Mouse (Mus musculus): ENCODE results near the gene Sim1. TPM values are rescaled to one million over a fixed set of nuclear protein-coding genes. Genes with fewer than 3 reads are reported as not detected.

The Sim1 gene
- polyA plus RNA-seq, 1 experiment from 2014 or later = 1.1 TPM

DNA sequence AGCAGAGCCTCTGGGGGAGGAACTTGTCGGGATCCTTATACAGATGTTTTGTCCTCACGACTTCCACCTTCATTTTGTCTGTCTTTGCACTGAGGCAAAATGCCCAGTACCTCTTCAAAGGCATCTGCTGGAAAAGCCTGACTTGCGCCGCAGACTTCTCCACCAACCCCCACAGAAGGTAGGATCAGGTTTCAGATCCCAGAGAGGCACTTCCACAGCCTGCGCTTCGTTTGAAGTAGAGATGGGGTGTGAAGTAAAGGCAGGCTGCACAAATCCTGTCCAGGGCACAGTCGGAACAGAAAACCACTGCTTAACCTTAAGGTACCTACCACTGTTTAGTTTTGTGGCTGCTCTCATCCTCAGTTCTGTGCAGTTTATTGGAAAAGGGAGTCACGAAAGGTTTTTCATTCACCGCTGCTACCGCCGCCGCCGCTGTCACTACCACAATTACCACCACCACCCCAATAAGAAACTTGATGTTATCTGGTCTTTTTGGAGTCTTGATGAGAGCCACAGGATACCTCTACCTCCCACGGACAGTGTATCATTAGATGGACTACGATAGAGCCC, 1.7 kb upstream of the Sim1 start:
- DNase-seq (ENCODE audit: low spot score) (no peak), ATAC-seq (ENCODE audit: low read depth) (no peak)
- Histone ChIP-seq H3K27me3 (replicated peaks; ENCODE audit: control insufficient read depth, insufficient read depth, low read length) (peaks cover 86% of the 10 kb centered on the region), H3K27ac (replicated peaks; ENCODE audit: low read depth, low read length) (no peak overlapping the region), H3K4me3 (ENCODE audit: low read depth, low read length) (no peak overlapping the region), H3K9me3 (ENCODE audit: control insufficient read depth, low read length) (no peaks in the 10 kb centered on the region), H3K36me3 (ENCODE audit: control insufficient read depth, insufficient read depth, low read length) (no peaks in the 10 kb centered on the region), H3K4me1 (ENCODE audit: control insufficient read depth, insufficient read depth, low read length) (peaks cover 5% of the 10 kb centered on the region; the same call in 1 of the 2 replicates), H3K4me2 (ENCODE audit: low read depth, low read length) (no peak overlapping the region), H3K9ac (ENCODE audit: low read depth, low read length) (no peak overlapping the region)
- WGBS = 4% methylated on average over 15 of the region's 15 CpGs

DNA sequence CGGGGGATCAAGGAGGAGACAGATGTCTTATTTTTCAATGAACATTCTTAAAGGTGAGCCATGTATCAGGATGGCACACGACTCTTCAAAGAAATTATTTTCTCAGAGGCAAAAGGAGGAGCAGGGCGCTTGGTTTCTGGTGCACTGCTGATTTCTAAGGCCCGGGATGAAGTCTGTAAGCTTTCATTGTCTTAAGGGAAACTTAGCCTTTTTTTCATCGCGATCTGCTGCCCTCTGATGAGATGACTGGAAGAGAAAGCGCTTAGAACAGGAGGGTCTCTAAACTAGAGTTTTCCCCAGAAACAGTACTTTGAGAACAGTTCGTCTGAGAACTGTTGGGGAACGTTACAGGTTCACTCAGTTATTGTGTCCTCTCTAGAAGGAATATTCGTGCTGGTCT, 1.0 kb upstream of the Sim1 start:
- 4% methylated on average over 10 of the region's 10 CpGs for WGBS
- H3K4me1 ChIP-seq (ENCODE audit: control insufficient read depth, insufficient read depth, low read length) = peaks cover 5% of the 10 kb centered on the region; the same call in 1 of the 2 replicates
- no peak overlapping the region for H3K27ac ChIP-seq (replicated peaks; ENCODE audit: low read depth, low read length)
- peak overlapping the region; percentile 51 for H3K4me3 ChIP-seq (ENCODE audit: low read depth, low read length)
- H3K9me3 ChIP-seq (ENCODE audit: control insufficient read depth, low read length) = no peaks in the 10 kb centered on the region
- H3K4me2 ChIP-seq (ENCODE audit: low read depth, low read length) = peak overlapping the region; percentile 86; the same call in 1 of the 2 replicates
- DNase-seq (ENCODE audit: low spot score) (no peak), ATAC-seq (ENCODE audit: low read depth) (no peak)
- no peaks in the 10 kb centered on the region for H3K36me3 ChIP-seq (ENCODE audit: control insufficient read depth, insufficient read depth, low read length)
- H3K27me3 ChIP-seq (replicated peaks; ENCODE audit: control insufficient read depth, insufficient read depth, low read length) = peaks cover 89% of the 10 kb centered on the region
- H3K9ac ChIP-seq (ENCODE audit: low read depth, low read length) = no peak overlapping the region

DNA sequence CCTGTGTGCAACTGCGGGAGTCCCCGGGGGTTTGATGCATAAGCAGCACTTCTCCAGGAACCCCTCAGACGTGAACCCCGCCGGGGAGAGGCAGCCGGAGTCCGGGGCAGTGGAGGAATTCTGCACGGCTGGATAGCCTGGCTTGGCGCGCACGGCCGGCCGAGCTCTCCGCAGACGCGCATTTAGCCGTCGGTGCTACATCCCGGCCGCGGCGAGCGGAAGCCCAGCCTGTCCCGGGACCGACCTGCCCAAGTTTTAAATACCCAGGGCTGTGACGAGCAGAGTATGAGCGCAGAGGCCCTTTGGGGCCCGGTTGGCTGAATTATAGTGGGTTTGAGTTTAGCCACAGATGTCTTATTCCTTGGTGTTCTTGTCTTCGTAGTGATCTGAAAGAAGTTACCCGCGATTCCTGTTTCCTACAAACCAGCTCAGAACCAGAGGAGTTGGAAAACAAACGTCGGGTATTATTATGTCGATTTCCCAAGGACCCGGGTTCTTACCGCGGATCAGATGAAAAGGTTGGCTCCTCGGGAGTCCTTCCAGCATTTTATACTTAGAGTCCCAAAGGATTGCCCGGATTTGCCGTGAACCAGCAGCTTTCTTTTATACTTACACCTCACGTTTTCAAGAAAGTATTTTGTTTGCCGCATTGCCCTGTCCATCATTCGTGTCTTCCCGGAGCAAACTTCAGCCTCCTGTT, 687 bp downstream of the Sim1 start:
- H3K36me3 ChIP-seq (ENCODE audit: control insufficient read depth, insufficient read depth, low read length) = no peaks in the 10 kb centered on the region
- WGBS = under 1% methylated on average over 33 of the region's 44 CpGs
- no peak overlapping the region for H3K9ac ChIP-seq (ENCODE audit: low read depth, low read length)
- H3K4me1 ChIP-seq (ENCODE audit: control insufficient read depth, insufficient read depth, low read length) = peaks cover 5% of the 10 kb centered on the region; the same call in 1 of the 2 replicates
- peak overlapping the region; percentile 51 for H3K4me3 ChIP-seq (ENCODE audit: low read depth, low read length)
- ATAC-seq (ENCODE audit: low read depth) (0 out of 2 replicates have a peak, but pooled peaks have one; percentile 2), DNase-seq (ENCODE audit: low spot score) (no peak)
- no peaks in the 10 kb centered on the region for H3K9me3 ChIP-seq (ENCODE audit: control insufficient read depth, low read length)
- peak overlapping the region; percentile 86 for H3K4me2 ChIP-seq (ENCODE audit: low read depth, low read length)
- H3K27ac ChIP-seq (replicated peaks; ENCODE audit: low read depth, low read length) = no peak overlapping the region
- peaks cover 85% of the 10 kb centered on the region for H3K27me3 ChIP-seq (replicated peaks; ENCODE audit: control insufficient read depth, insufficient read depth, low read length)

DNA sequence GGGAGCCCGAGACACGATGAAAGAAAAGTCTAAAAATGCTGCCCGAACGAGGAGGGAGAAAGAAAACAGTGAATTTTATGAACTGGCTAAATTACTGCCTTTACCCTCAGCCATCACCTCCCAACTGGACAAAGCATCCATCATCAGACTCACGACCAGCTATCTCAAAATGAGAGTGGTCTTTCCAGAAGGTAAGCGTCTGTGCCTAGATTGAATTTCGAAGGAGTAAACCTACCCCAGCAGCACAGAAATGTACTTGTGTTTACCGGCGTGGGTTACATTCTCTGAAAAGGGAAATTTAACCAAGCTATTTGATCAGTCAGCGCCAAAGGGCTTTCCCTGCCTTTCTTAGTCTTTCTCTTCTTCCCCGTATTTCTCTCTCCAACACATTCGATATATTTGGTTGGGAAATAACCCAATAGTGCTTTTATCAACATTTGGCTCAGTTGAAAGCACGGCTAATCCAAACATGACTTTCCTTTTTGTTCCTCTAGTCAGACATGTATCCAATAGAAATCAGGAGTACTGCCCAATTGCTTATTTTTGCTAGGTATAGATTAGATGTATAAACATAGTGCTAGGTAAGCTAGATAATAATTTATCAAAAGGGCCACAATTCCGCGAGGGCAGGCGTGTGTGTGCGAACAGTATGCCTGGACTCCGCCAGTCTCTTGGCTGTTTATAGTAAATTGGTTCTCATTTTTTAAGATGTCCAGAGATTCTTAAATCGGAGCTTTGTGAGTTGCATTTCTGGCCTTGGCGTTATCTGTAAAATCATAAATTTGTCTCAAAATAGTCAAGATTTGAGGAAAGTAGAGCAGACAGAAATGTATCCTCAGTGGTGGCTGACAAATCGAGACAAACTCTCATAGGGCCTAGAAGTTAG, 1.6 kb downstream of the Sim1 start:
- WGBS = 6% methylated on average over 21 of the region's 21 CpGs
- H3K4me3 ChIP-seq (ENCODE audit: low read depth, low read length) = peak overlapping the region; percentile 51; the same call in 1 of the 2 replicates

DNA sequence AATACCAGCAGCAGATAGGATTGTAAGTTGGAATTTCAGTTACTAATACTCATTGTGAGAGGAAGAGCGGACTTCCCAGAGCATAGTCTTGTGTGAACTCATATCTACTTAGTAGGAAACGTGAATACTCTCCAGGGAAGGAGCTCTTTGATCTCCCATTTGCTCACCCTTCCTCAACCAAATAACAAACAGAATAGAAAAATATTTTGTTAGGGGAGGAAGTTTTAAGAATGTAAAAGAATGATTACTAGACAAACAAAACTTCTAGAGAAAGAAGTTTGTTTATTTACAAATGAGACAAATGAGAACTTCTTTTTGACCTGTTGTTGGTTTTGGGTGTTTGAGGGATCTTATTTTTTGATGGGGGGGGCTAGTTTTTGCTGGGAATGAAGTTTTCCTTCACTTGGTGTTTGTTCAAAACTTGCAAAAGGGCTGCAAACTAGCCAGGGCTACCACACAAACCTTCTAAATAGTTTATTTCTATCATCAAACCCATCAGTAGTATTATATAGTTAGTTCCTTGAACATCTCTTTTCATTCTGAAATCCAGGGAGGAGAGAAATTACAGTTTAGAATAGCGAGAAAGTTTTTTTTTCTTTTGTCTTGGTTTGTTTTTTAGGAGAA, 2.3 kb downstream of the Sim1 start:
- DNase-seq (ENCODE audit: low spot score) (no peak), ATAC-seq (ENCODE audit: low read depth) (no peak)
- Histone ChIP-seq H3K27ac (replicated peaks; ENCODE audit: low read depth, low read length) (no peak overlapping the region), H3K9me3 (ENCODE audit: control insufficient read depth, low read length) (no peaks in the 10 kb centered on the region), H3K4me1 (ENCODE audit: control insufficient read depth, insufficient read depth, low read length) (peaks cover 5% of the 10 kb centered on the region; the same call in 1 of the 2 replicates), H3K9ac (ENCODE audit: low read depth, low read length) (no peak overlapping the region), H3K4me2 (ENCODE audit: low read depth, low read length) (no peak overlapping the region), H3K27me3 (replicated peaks; ENCODE audit: control insufficient read depth, insufficient read depth, low read length) (peaks cover 86% of the 10 kb centered on the region), H3K36me3 (ENCODE audit: control insufficient read depth, insufficient read depth, low read length) (no peaks in the 10 kb centered on the region), H3K4me3 (ENCODE audit: low read depth, low read length) (0 out of 2 replicates have a peak overlapping the region, but pooled peaks have one; percentile 18)
- 8% methylated on average over 3 of the region's 3 CpGs for WGBS

More for the DNA sequence above, 1.6 kb downstream of the Sim1 start:
- no peak for DNase-seq (ENCODE audit: low spot score)
- Histone ChIP-seq H3K4me2 (ENCODE audit: low read depth, low read length) (0 out of 2 replicates have a peak overlapping the region, but pooled peaks have one; percentile 86), H3K36me3 (ENCODE audit: control insufficient read depth, insufficient read depth, low read length) (no peaks in the 10 kb centered on the region), H3K9me3 (ENCODE audit: control insufficient read depth, low read length) (no peaks in the 10 kb centered on the region), H3K9ac (ENCODE audit: low read depth, low read length) (no peak overlapping the region), H3K27me3 (replicated peaks; ENCODE audit: control insufficient read depth, insufficient read depth, low read length) (peaks cover 85% of the 10 kb centered on the region), H3K4me1 (ENCODE audit: control insufficient read depth, insufficient read depth, low read length) (peaks cover 5% of the 10 kb centered on the region; the same call in 1 of the 2 replicates), H3K27ac (replicated peaks; ENCODE audit: low read depth, low read length) (no peak overlapping the region)
- no peak for ATAC-seq (ENCODE audit: low read depth)

DNA sequence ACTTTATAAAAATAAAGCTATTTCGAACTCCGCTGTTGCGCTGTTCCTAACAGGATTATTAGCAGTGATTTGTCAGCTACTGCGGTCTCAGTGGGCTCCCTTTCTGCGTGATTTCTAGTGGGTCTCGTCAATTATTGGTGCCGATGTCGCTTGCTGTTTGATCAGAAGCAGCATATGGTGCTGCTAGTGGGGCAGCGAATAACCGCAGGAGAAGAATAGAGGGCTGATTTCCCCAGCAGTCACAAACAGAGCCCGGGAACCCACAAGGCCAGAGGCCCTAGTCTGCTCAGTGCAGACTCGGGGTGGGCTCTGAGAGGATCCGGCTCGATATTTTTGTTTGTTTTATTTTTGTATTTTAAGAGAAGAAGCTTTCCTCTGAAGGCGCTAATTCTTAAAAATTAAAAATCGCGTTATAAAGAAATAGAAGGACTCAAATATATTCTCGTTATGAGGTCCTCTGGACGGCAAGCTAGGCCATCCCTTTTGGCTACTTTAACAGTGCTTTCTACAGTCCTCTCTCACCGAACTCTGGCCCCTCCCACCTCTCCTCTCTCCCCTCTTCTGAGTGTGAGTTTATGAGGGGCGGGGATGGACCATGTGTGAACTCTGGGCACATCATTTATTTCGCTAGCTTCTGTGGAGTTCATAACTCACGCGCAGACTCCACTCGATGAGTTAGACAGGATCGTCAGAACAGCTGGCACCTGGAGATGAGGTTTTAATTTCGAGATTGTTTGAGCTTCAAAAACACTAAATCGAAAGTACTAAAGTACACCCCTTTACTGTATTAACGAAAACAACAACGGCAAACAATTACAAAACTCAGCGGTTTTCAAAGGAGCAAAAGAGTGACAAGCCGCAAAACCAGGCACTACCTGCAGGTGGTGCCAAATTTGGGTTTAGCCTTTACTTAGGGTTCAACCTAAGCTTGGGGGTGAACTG, 3.2 kb downstream of the Sim1 start:
- Histone ChIP-seq H3K27ac (replicated peaks; ENCODE audit: low read depth, low read length) (no peak overlapping the region), H3K36me3 (ENCODE audit: control insufficient read depth, insufficient read depth, low read length) (no peaks in the 10 kb centered on the region), H3K4me1 (ENCODE audit: control insufficient read depth, insufficient read depth, low read length) (peaks cover 5% of the 10 kb centered on the region; the same call in 1 of the 2 replicates), H3K9ac (ENCODE audit: low read depth, low read length) (peak overlapping the region; percentile 25; the same call in 1 of the 2 replicates), H3K4me2 (ENCODE audit: low read depth, low read length) (peak overlapping the region; percentile 25; the same call in 1 of the 2 replicates), H3K4me3 (ENCODE audit: low read depth, low read length) (peak overlapping the region; percentile 18; the same call in 1 of the 2 replicates), H3K9me3 (ENCODE audit: control insufficient read depth, low read length) (no peaks in the 10 kb centered on the region), H3K27me3 (replicated peaks; ENCODE audit: control insufficient read depth, insufficient read depth, low read length) (peaks cover 85% of the 10 kb centered on the region)
- DNase-seq (ENCODE audit: low spot score) (peak; percentile 59), ATAC-seq (ENCODE audit: low read depth) (no peak)
- 4% methylated on average over 32 of the region's 32 CpGs for WGBS

DNA sequence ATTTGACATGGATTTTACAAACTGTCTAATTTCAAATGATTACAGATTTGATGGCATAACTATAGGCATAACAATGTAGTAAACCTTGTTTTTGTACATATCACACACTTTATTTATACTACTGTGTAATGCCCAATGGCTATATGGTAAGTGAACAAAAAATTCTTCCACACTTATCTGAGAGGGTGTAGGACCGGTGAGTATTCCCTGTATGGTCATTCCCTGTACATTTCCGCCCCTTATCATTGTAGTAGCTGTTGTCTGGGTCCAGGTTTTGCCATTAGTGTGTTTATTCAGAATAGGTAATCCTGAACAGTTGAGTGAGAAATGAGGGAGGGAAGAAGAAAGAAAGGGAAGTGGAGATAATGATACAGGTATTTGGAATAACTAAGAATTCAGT, 4.1 kb downstream of the Sim1 start:
- peaks cover 83% of the 10 kb centered on the region for H3K27me3 ChIP-seq (replicated peaks; ENCODE audit: control insufficient read depth, insufficient read depth, low read length)
- no peak for DNase-seq (ENCODE audit: low spot score)
- WGBS = 24% methylated on average over 2 of the region's 2 CpGs

More for the DNA sequence above, 4.1 kb downstream of the Sim1 start:
- ATAC-seq (ENCODE audit: low read depth) = no peak
- no peaks in the 10 kb centered on the region for H3K9me3 ChIP-seq (ENCODE audit: control insufficient read depth, low read length)
- no peak overlapping the region for H3K4me3 ChIP-seq (ENCODE audit: low read depth, low read length)
- peaks cover 5% of the 10 kb centered on the region; the same call in 1 of the 2 replicates for H3K4me1 ChIP-seq (ENCODE audit: control insufficient read depth, insufficient read depth, low read length)
- H3K27ac ChIP-seq (replicated peaks; ENCODE audit: low read depth, low read length) = no peak overlapping the region
- no peak overlapping the region for H3K9ac ChIP-seq (ENCODE audit: low read depth, low read length)
- no peak overlapping the region for H3K4me2 ChIP-seq (ENCODE audit: low read depth, low read length)
- no peaks in the 10 kb centered on the region for H3K36me3 ChIP-seq (ENCODE audit: control insufficient read depth, insufficient read depth, low read length)
